Mouse (Mus musculus): ENCODE measurements around the gene Prr29. TPM values are rescaled to one million over a fixed set of nuclear protein-coding genes. Genes with fewer than 3 reads are reported as not detected.
A peak's percentile ranks its signal among the peaks of the same experiment; 100 is the strongest.

Gene Prr29
- polyA plus RNA-seq, 1 experiment from 2014 or later: not detected

GRCm38 (mm10) chr11:106366316-106366715, 1.0 kb downstream of the Prr29 start:
- H3K9ac ChIP-seq (replicated peaks; ENCODE audit: low read length): no peak overlapping the region
- no peaks in the 10 kb centered on the region for H3K27me3 ChIP-seq (ENCODE audit: control insufficient read depth, insufficient read depth, low read length)
- H3K4me3 ChIP-seq (replicated peaks; ENCODE audit: low read depth, low read length): no peak overlapping the region
- H3K4me2 ChIP-seq (ENCODE audit: low read length): no peak overlapping the region
- no peaks in the 10 kb centered on the region for H3K9me3 ChIP-seq (ENCODE audit: control insufficient read depth, low read length)
- no peak overlapping the region for H3K27ac ChIP-seq (replicated peaks; ENCODE audit: low read depth, low read length)
- DNase-seq (peak; percentile 79), ATAC-seq (ENCODE audit: low FRiP score, low TSS enrichment) (no peak)
- H3K4me1 ChIP-seq (ENCODE audit: control insufficient read depth, insufficient read depth, low read length): 0 out of 2 replicates have a peak, but pooled peaks cover 3% of the 10 kb centered on the region
- WGBS: 19% methylated on average over 3 of the region's 3 CpGs
- no peaks in the 10 kb centered on the region for H3K36me3 ChIP-seq (ENCODE audit: control insufficient read depth, insufficient read depth, low read length)

- H3K27me3 ChIP-seq (ENCODE audit: control insufficient read depth, insufficient read depth, low read length): no peaks in the 10 kb centered on the region
- H3K4me2 ChIP-seq (ENCODE audit: low read length): no peak overlapping the region
- no peaks in the 10 kb centered on the region for H3K36me3 ChIP-seq (ENCODE audit: control insufficient read depth, insufficient read depth, low read length)
- no peak overlapping the region for H3K4me3 ChIP-seq (replicated peaks; ENCODE audit: low read depth, low read length)
- 57% methylated on average over 11 of the region's 11 CpGs for WGBS
- H3K9me3 ChIP-seq (ENCODE audit: control insufficient read depth, low read length): no peaks in the 10 kb centered on the region
- DNase-seq: no peak
- H3K9ac ChIP-seq (replicated peaks; ENCODE audit: low read length): 0 out of 2 replicates have a peak overlapping the region, but pooled peaks have one; percentile 26
- ATAC-seq (ENCODE audit: low FRiP score, low TSS enrichment): no peak
- no peaks in the 10 kb centered on the region for H3K4me1 ChIP-seq (ENCODE audit: control insufficient read depth, insufficient read depth, low read length)
- H3K27ac ChIP-seq (replicated peaks; ENCODE audit: low read depth, low read length): no peak overlapping the region
These were observed 8.7 kb downstream of the Prr29 start for GRCm38 (mm10) chr11:106373998-106374397.

- H3K9me3 ChIP-seq (ENCODE audit: control insufficient read depth, low read length): no peaks in the 10 kb centered on the region
- H3K27me3 ChIP-seq (ENCODE audit: control insufficient read depth, insufficient read depth, low read length): no peaks in the 10 kb centered on the region
- DNase-seq: no peak
- no peaks in the 10 kb centered on the region for H3K36me3 ChIP-seq (ENCODE audit: control insufficient read depth, insufficient read depth, low read length)
- ATAC-seq (ENCODE audit: low FRiP score, low TSS enrichment): no peak
- H3K4me2 ChIP-seq (ENCODE audit: low read length): no peak overlapping the region
- H3K4me1 ChIP-seq (ENCODE audit: control insufficient read depth, insufficient read depth, low read length): no peaks in the 10 kb centered on the region
- H3K9ac ChIP-seq (replicated peaks; ENCODE audit: low read length): no peak overlapping the region
- WGBS: 60% methylated on average over 9 of the region's 9 CpGs
- H3K4me3 ChIP-seq (replicated peaks; ENCODE audit: low read depth, low read length): no peak overlapping the region
- H3K27ac ChIP-seq (replicated peaks; ENCODE audit: low read depth, low read length): no peak overlapping the region
These were observed 9.3 kb downstream of the Prr29 start for GRCm38 (mm10) chr11:106374559-106374958.

GRCm38 (mm10) chr11:106374979-106375378, 9.7 kb downstream of the Prr29 start:
- no peaks in the 10 kb centered on the region for H3K27me3 ChIP-seq (ENCODE audit: control insufficient read depth, insufficient read depth, low read length)
- H3K36me3 ChIP-seq (ENCODE audit: control insufficient read depth, insufficient read depth, low read length): no peaks in the 10 kb centered on the region
- no peak overlapping the region for H3K9ac ChIP-seq (replicated peaks; ENCODE audit: low read length)
- no peak overlapping the region for H3K4me3 ChIP-seq (replicated peaks; ENCODE audit: low read depth, low read length)
- no peaks in the 10 kb centered on the region for H3K9me3 ChIP-seq (ENCODE audit: control insufficient read depth, low read length)
- no peak overlapping the region for H3K4me2 ChIP-seq (ENCODE audit: low read length)
- no peak overlapping the region for H3K27ac ChIP-seq (replicated peaks; ENCODE audit: low read depth, low read length)
- 82% methylated on average over 5 of the region's 5 CpGs for WGBS
- no peaks in the 10 kb centered on the region for H3K4me1 ChIP-seq (ENCODE audit: control insufficient read depth, insufficient read depth, low read length)
- no peak for DNase-seq
- no peak for ATAC-seq (ENCODE audit: low FRiP score, low TSS enrichment)

GRCm38 (mm10) chr11:106381011-106381410, 15.7 kb downstream of the Prr29 start:
- H3K4me1 ChIP-seq (ENCODE audit: control insufficient read depth, insufficient read depth, low read length): no peaks in the 10 kb centered on the region
- no peaks in the 10 kb centered on the region for H3K36me3 ChIP-seq (ENCODE audit: control insufficient read depth, insufficient read depth, low read length)
- H3K27ac ChIP-seq (replicated peaks; ENCODE audit: low read depth, low read length): no peak overlapping the region
- H3K9ac ChIP-seq (replicated peaks; ENCODE audit: low read length): no peak overlapping the region
- H3K27me3 ChIP-seq (ENCODE audit: control insufficient read depth, insufficient read depth, low read length): no peaks in the 10 kb centered on the region
- no peak overlapping the region for H3K4me2 ChIP-seq (ENCODE audit: low read length)
- 84% methylated on average over 11 of the region's 11 CpGs for WGBS
- H3K4me3 ChIP-seq (replicated peaks; ENCODE audit: low read depth, low read length): no peak overlapping the region
- H3K9me3 ChIP-seq (ENCODE audit: control insufficient read depth, low read length): no peaks in the 10 kb centered on the region
- ATAC-seq (ENCODE audit: low FRiP score, low TSS enrichment) (no peak), DNase-seq (no peak)

GRCm38 (mm10) chr11:106381883-106382282, 16.6 kb downstream of the Prr29 start:
- Histone ChIP-seq H3K4me2 (ENCODE audit: low read length) (no peak overlapping the region), H3K4me3 (replicated peaks; ENCODE audit: low read depth, low read length) (no peak overlapping the region), H3K9me3 (ENCODE audit: control insufficient read depth, low read length) (no peaks in the 10 kb centered on the region), H3K4me1 (ENCODE audit: control insufficient read depth, insufficient read depth, low read length) (no peaks in the 10 kb centered on the region), H3K27ac (replicated peaks; ENCODE audit: low read depth, low read length) (no peak overlapping the region), H3K36me3 (ENCODE audit: control insufficient read depth, insufficient read depth, low read length) (no peaks in the 10 kb centered on the region), H3K27me3 (ENCODE audit: control insufficient read depth, insufficient read depth, low read length) (no peaks in the 10 kb centered on the region), H3K9ac (replicated peaks; ENCODE audit: low read length) (no peak overlapping the region)
- no peak for ATAC-seq (ENCODE audit: low FRiP score, low TSS enrichment)
- WGBS: 88% methylated on average over 7 of the region's 7 CpGs
- no peak for DNase-seq

GRCm38 (mm10) chr11:106382424-106382823, 17.2 kb downstream of the Prr29 start:
- H3K4me1 ChIP-seq (ENCODE audit: control insufficient read depth, insufficient read depth, low read length): no peaks in the 10 kb centered on the region
- no peak overlapping the region for H3K4me3 ChIP-seq (replicated peaks; ENCODE audit: low read depth, low read length)
- no peak for ATAC-seq (ENCODE audit: low FRiP score, low TSS enrichment)
- no peak overlapping the region for H3K4me2 ChIP-seq (ENCODE audit: low read length)
- no peaks in the 10 kb centered on the region for H3K36me3 ChIP-seq (ENCODE audit: control insufficient read depth, insufficient read depth, low read length)
- DNase-seq: no peak
- H3K27ac ChIP-seq (replicated peaks; ENCODE audit: low read depth, low read length): no peak overlapping the region
- WGBS: 81% methylated on average over 5 of the region's 5 CpGs
- H3K9ac ChIP-seq (replicated peaks; ENCODE audit: low read length): no peak overlapping the region
- H3K27me3 ChIP-seq (ENCODE audit: control insufficient read depth, insufficient read depth, low read length): no peaks in the 10 kb centered on the region
- H3K9me3 ChIP-seq (ENCODE audit: control insufficient read depth, low read length): no peaks in the 10 kb centered on the region

- DNase-seq: no peak
- H3K4me3 ChIP-seq (replicated peaks; ENCODE audit: low read depth, low read length): no peak overlapping the region
- 85% methylated on average over 6 of the region's 6 CpGs for WGBS
- H3K4me1 ChIP-seq (ENCODE audit: control insufficient read depth, insufficient read depth, low read length): no peaks in the 10 kb centered on the region
- H3K27me3 ChIP-seq (ENCODE audit: control insufficient read depth, insufficient read depth, low read length): no peaks in the 10 kb centered on the region
- no peak overlapping the region for H3K4me2 ChIP-seq (ENCODE audit: low read length)
- H3K27ac ChIP-seq (replicated peaks; ENCODE audit: low read depth, low read length): no peak overlapping the region
- H3K9ac ChIP-seq (replicated peaks; ENCODE audit: low read length): no peak overlapping the region
- H3K36me3 ChIP-seq (ENCODE audit: control insufficient read depth, insufficient read depth, low read length): no peaks in the 10 kb centered on the region
- ATAC-seq (ENCODE audit: low FRiP score, low TSS enrichment): no peak
- no peaks in the 10 kb centered on the region for H3K9me3 ChIP-seq (ENCODE audit: control insufficient read depth, low read length)
These were observed 17.9 kb downstream of the Prr29 start for GRCm38 (mm10) chr11:106383051-106383790.

- no peaks in the 10 kb centered on the region for H3K9me3 ChIP-seq (ENCODE audit: control insufficient read depth, low read length)
- no peak overlapping the region for H3K4me3 ChIP-seq (replicated peaks; ENCODE audit: low read depth, low read length)
- WGBS: 87% methylated on average over 3 of the region's 3 CpGs
- no peaks in the 10 kb centered on the region for H3K4me1 ChIP-seq (ENCODE audit: control insufficient read depth, insufficient read depth, low read length)
- no peaks in the 10 kb centered on the region for H3K36me3 ChIP-seq (ENCODE audit: control insufficient read depth, insufficient read depth, low read length)
- no peak overlapping the region for H3K4me2 ChIP-seq (ENCODE audit: low read length)
- no peak for DNase-seq
- no peaks in the 10 kb centered on the region for H3K27me3 ChIP-seq (ENCODE audit: control insufficient read depth, insufficient read depth, low read length)
- H3K27ac ChIP-seq (replicated peaks; ENCODE audit: low read depth, low read length): no peak overlapping the region
- no peak for ATAC-seq (ENCODE audit: low FRiP score, low TSS enrichment)
- no peak overlapping the region for H3K9ac ChIP-seq (replicated peaks; ENCODE audit: low read length)
These were observed 21.1 kb downstream of the Prr29 start for GRCm38 (mm10) chr11:106386409-106386808.

All from midbrain, embryonic 14.5 days (tissue).